Mouse (Mus musculus): ENCODE data around the gene Nadk. TPM values are rescaled to one million over a fixed set of nuclear protein-coding genes. Genes with fewer than 3 reads are reported as not detected.
A peak's percentile ranks its signal among the peaks of the same experiment; 100 is the strongest.

Nadk gene
- polyA plus RNA-seq, 1 experiment from 2014 or later, result 94.6 TPM

DNA sequence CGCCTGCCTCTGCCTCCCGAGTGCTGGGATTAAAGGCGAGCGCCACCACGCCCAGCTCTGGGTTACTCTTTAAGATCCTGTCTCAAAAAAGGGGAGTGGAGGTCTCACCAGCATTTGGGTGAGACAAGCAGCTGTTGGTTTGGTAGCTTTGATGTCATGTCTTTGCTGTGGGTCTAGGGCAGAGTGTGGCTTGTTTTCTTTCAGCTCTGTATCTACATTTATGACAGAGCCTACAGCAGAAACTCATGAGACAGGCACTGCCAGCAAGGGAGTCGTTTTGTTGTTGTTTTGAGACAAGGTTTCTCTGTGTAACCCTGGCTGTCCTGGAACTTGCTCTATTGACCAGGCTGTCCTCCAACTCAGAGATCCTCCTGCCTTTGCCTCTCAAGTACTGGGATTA is 41.6 kb downstream of the Nadk start:
- no peak overlapping the region for H3K4me3 ChIP-seq (ENCODE audit: low read depth, low read length)
- H3K4me2 ChIP-seq (replicated peaks; ENCODE audit: low read depth, low read length), result no peak overlapping the region
- no peak overlapping the region for H3K9ac ChIP-seq (ENCODE audit: low read depth, low read length)
- H3K4me1 ChIP-seq (replicated peaks; ENCODE audit: control insufficient read depth, insufficient read depth, low read length), result 0 out of 2 replicates have a peak, but pooled peaks cover 3% of the 10 kb centered on the region
- ATAC-seq (ENCODE audit: low FRiP score) (no peak), DNase-seq (ENCODE audit: low spot score) (no peak)
- 93% methylated on average over 6 of the region's 6 CpGs for WGBS
- no peaks in the 10 kb centered on the region for H3K36me3 ChIP-seq (ENCODE audit: control insufficient read depth, insufficient read depth, low read length)
- no peak overlapping the region for H3K27ac ChIP-seq (ENCODE audit: low read depth, low read length)
- no peaks in the 10 kb centered on the region for H3K27me3 ChIP-seq (ENCODE audit: control insufficient read depth, insufficient read depth, low read length)
- H3K9me3 ChIP-seq (ENCODE audit: control insufficient read depth, low read length), result no peaks in the 10 kb centered on the region

DNA sequence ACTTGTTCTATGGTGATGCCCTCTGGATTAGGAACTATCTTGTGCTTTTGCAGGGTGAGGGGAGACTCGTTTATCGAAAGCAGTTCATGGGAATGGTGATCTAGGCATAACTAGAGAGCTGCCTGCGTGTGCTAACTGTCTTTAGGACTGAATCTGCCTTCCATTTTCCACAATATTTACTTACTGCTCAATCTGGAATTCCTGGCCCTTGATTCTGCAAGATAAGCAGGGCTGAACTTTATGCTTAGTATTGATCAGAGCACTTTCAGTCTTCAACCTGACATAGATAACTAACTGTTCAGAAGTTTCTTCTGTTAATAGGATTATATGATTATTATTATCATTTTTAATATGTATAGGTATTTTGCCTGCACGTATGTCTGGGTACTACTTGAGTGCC is 43.0 kb downstream of the Nadk start:
- H3K27ac ChIP-seq (ENCODE audit: low read depth, low read length), result no peak overlapping the region
- ATAC-seq (ENCODE audit: low FRiP score), result no peak
- 0 out of 2 replicates have a peak, but pooled peaks cover 3% of the 10 kb centered on the region for H3K4me1 ChIP-seq (replicated peaks; ENCODE audit: control insufficient read depth, insufficient read depth, low read length)
- H3K9me3 ChIP-seq (ENCODE audit: control insufficient read depth, low read length), result no peaks in the 10 kb centered on the region
- peaks cover 4% of the 10 kb centered on the region; the same call in 1 of the 2 replicates for H3K36me3 ChIP-seq (ENCODE audit: control insufficient read depth, insufficient read depth, low read length)
- no peak for DNase-seq (ENCODE audit: low spot score)
- H3K4me3 ChIP-seq (ENCODE audit: low read depth, low read length), result no peak overlapping the region
- H3K4me2 ChIP-seq (replicated peaks; ENCODE audit: low read depth, low read length), result no peak overlapping the region
- no peaks in the 10 kb centered on the region for H3K27me3 ChIP-seq (ENCODE audit: control insufficient read depth, insufficient read depth, low read length)
- WGBS, result 88% methylated on average over 4 of the region's 4 CpGs
- H3K9ac ChIP-seq (ENCODE audit: low read depth, low read length), result no peak overlapping the region

DNA sequence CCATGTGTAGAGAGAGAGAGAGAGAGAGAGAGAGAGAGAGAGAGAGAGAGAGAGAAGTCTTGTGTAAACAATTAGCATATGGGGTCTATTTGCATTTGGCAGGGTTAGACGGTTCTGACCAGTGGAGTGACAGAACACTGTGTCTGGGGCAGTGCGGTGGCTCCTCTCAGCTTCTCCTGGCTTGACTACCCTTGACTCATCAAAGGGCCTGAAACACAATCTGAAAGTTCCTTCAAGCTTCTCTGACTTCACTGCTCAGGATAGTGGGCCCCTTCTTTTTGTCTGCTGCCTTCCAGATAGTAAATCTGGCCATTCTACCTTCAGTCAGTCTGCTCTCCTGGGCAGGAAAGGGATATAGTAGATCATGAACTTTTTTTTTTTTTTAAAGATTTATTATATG is 44.6 kb downstream of the Nadk start:
- H3K27me3 ChIP-seq (ENCODE audit: control insufficient read depth, insufficient read depth, low read length), result no peaks in the 10 kb centered on the region
- no peak overlapping the region for H3K9ac ChIP-seq (ENCODE audit: low read depth, low read length)
- peaks cover 6% of the 10 kb centered on the region; the same call in 1 of the 2 replicates for H3K36me3 ChIP-seq (ENCODE audit: control insufficient read depth, insufficient read depth, low read length)
- H3K4me1 ChIP-seq (replicated peaks; ENCODE audit: control insufficient read depth, insufficient read depth, low read length), result 0 out of 2 replicates have a peak, but pooled peaks cover 3% of the 10 kb centered on the region
- H3K4me2 ChIP-seq (replicated peaks; ENCODE audit: low read depth, low read length), result no peak overlapping the region
- H3K9me3 ChIP-seq (ENCODE audit: control insufficient read depth, low read length), result no peaks in the 10 kb centered on the region
- WGBS, result 75% methylated on average over 2 of the region's 2 CpGs
- H3K27ac ChIP-seq (ENCODE audit: low read depth, low read length), result no peak overlapping the region
- no peak for DNase-seq (ENCODE audit: low spot score)
- ATAC-seq (ENCODE audit: low FRiP score), result no peak
- no peak overlapping the region for H3K4me3 ChIP-seq (ENCODE audit: low read depth, low read length)

DNA sequence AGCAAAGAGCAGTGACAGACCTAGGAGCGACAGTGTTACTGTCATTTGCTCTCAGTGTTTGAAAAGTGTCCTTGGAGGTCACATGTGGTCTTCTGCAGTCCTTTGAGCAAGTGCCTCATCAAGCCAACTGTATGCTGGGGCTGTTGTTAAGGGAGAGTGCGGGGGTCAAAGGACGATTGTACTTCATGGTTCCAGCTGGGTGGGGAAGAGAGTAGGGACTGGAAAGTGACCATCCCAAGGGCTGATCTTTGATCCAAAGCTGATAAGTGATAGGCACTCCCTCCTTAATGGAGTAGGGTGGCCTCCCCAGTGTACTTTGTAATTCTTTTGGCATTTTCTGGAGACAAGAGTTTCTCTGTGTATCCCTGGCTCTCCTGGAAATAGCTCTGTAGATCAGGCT is 49.7 kb downstream of the Nadk start:
- peaks cover 8% of the 10 kb centered on the region; the same call in 1 of the 2 replicates for H3K36me3 ChIP-seq (ENCODE audit: control insufficient read depth, insufficient read depth, low read length)
- WGBS, result 93% methylated on average over 3 of the region's 3 CpGs
- no peak for ATAC-seq (ENCODE audit: low FRiP score)

DNA sequence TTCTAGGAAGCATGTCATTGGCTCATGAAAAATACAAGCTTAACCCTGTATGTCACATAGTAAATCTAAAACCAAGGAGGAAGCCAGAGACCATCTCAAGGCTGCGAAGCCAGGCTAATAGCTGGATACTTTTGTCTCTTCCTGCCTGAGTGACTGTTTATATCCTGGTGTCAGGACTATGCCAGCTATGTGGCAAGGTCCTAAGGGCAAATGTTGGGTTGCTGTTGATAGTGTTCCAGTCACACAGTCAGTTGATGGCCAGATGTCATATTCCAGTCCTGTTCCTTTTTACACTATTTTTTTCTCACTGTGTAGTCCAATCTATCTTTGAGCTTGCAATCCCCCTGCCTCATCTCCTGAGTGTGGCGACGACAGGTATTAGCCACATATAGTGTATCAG is 51.1 kb downstream of the Nadk start:
- no peak for ATAC-seq (ENCODE audit: low FRiP score)

More for the DNA sequence above, 49.7 kb downstream of the Nadk start:
- no peaks in the 10 kb centered on the region for H3K27me3 ChIP-seq (ENCODE audit: control insufficient read depth, insufficient read depth, low read length)
- no peak for DNase-seq (ENCODE audit: low spot score)
- no peaks in the 10 kb centered on the region for H3K4me1 ChIP-seq (replicated peaks; ENCODE audit: control insufficient read depth, insufficient read depth, low read length)
- H3K9me3 ChIP-seq (ENCODE audit: control insufficient read depth, low read length), result no peaks in the 10 kb centered on the region
- no peak overlapping the region for H3K9ac ChIP-seq (ENCODE audit: low read depth, low read length)
- H3K4me2 ChIP-seq (replicated peaks; ENCODE audit: low read depth, low read length), result no peak overlapping the region
- H3K4me3 ChIP-seq (ENCODE audit: low read depth, low read length), result no peak overlapping the region
- H3K27ac ChIP-seq (ENCODE audit: low read depth, low read length), result no peak overlapping the region

DNA sequence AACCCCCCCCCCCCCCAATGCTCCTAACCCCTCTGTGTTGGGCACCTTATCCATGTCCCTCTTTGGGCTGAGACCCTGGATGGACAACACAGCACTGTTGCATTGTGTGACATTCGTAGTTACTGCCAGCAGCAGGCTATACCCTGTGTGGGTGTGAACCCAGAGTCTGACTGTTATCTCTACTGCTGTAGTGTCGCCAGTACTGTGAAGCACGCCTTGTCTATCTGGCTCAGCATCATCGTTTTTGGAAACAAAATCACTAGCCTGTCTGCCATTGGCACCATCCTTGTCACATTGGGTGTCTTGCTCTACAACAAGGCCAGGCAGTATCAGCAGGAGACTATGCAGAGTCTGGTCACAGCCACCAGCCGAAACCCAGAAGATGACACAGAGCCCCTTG is 56.1 kb downstream of the Nadk start:
- Histone ChIP-seq H3K9ac (ENCODE audit: low read depth, low read length) (no peak overlapping the region), H3K4me1 (replicated peaks; ENCODE audit: control insufficient read depth, insufficient read depth, low read length) (no peaks in the 10 kb centered on the region), H3K36me3 (ENCODE audit: control insufficient read depth, insufficient read depth, low read length) (peaks cover 14% of the 10 kb centered on the region; the same call in 1 of the 2 replicates)

More for the DNA sequence above, 51.1 kb downstream of the Nadk start:
- 94% methylated on average over 3 of the region's 3 CpGs for WGBS
- H3K9me3 ChIP-seq (ENCODE audit: control insufficient read depth, low read length), result no peaks in the 10 kb centered on the region
- H3K9ac ChIP-seq (ENCODE audit: low read depth, low read length), result no peak overlapping the region
- no peaks in the 10 kb centered on the region for H3K27me3 ChIP-seq (ENCODE audit: control insufficient read depth, insufficient read depth, low read length)
- H3K4me2 ChIP-seq (replicated peaks; ENCODE audit: low read depth, low read length), result no peak overlapping the region
- no peak overlapping the region for H3K4me3 ChIP-seq (ENCODE audit: low read depth, low read length)
- no peak for DNase-seq (ENCODE audit: low spot score)
- peaks cover 15% of the 10 kb centered on the region; the same call in 1 of the 2 replicates for H3K36me3 ChIP-seq (ENCODE audit: control insufficient read depth, insufficient read depth, low read length)
- H3K4me1 ChIP-seq (replicated peaks; ENCODE audit: control insufficient read depth, insufficient read depth, low read length), result no peaks in the 10 kb centered on the region
- H3K27ac ChIP-seq (ENCODE audit: low read depth, low read length), result no peak overlapping the region

DNA sequence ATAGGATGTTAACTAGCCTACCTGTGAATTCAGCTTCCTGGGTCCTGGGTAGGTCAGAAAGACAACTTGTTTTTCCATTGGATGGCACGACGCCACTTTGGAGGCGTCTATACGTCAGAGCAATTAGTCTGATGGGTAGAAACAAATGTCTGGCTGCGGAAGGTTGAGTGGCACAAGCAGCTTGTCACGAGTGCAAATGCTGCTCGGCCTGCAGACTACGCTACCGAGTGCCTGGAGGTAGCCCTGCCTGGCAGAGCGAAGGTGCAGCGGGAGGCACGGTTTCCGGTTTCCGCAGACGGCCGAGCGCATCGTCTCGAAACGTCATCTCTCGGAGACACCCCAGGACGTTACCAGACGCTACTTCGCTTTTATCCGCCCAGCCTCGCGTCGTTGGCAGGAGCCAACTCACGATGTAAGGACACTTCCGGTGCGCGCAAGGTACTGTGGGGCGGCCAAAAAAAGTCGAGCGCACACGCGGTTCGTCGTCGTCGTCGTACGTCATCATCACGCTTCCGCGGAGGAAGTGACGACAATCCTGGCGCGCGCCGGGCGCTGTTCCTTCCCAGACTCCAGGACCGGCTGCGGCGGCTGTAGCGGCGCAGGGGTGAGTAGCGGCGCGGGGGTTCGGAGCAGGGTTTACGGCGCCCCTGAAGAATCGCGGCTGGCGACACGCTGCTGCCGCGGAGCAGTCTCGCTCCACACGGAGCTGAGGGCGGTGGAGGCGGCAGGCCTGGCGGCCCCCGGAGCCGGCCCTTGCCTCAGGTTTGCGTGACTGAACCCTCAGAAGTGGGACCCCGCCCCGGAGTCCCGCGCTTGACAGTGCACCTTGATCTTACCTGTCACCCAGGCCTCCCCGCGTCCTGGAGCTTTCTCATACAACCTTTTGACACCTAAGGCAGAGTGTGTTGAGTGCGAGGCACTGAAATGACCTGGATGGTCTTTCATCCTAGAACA is 62.4 kb downstream of the Nadk start, which contains the start of gene Cdk11b:
Gene Cdk11b, plus strand, starts transcription at position 517 of the 954 bp plus-strand sequence.
- Histone ChIP-seq H3K27me3 (ENCODE audit: control insufficient read depth, insufficient read depth, low read length) (no peaks in the 10 kb centered on the region), H3K36me3 (ENCODE audit: control insufficient read depth, insufficient read depth, low read length) (no peaks in the 10 kb centered on the region), H3K9ac (ENCODE audit: low read depth, low read length) (peak within 1 kb of the TSS; percentile 88), H3K4me2 (replicated peaks; ENCODE audit: low read depth, low read length) (peak within 1 kb of the TSS; percentile 75), H3K4me1 (replicated peaks; ENCODE audit: control insufficient read depth, insufficient read depth, low read length) (no peaks in the 10 kb centered on the region), H3K4me3 (ENCODE audit: low read depth, low read length) (peak within 1 kb of the TSS; percentile 96), H3K27ac (ENCODE audit: low read depth, low read length) (peak within 1 kb of the TSS; percentile 78), H3K9me3 (ENCODE audit: control insufficient read depth, low read length) (no peaks in the 10 kb centered on the region)
- peak; percentile 98 for DNase-seq (ENCODE audit: low spot score)
- peak; percentile 100 for ATAC-seq (ENCODE audit: low FRiP score)
- WGBS, result under 1% methylated on average over 80 of the region's 84 CpGs

More for the DNA sequence above, 56.1 kb downstream of the Nadk start:
- 92% methylated on average over 5 of the region's 5 CpGs for WGBS
- Histone ChIP-seq H3K4me2 (replicated peaks; ENCODE audit: low read depth, low read length) (no peak overlapping the region), H3K4me3 (ENCODE audit: low read depth, low read length) (no peak overlapping the region), H3K27me3 (ENCODE audit: control insufficient read depth, insufficient read depth, low read length) (no peaks in the 10 kb centered on the region), H3K9me3 (ENCODE audit: control insufficient read depth, low read length) (no peaks in the 10 kb centered on the region), H3K27ac (ENCODE audit: low read depth, low read length) (no peak overlapping the region)
- ATAC-seq (ENCODE audit: low FRiP score), result no peak
- no peak for DNase-seq (ENCODE audit: low spot score)

DNA sequence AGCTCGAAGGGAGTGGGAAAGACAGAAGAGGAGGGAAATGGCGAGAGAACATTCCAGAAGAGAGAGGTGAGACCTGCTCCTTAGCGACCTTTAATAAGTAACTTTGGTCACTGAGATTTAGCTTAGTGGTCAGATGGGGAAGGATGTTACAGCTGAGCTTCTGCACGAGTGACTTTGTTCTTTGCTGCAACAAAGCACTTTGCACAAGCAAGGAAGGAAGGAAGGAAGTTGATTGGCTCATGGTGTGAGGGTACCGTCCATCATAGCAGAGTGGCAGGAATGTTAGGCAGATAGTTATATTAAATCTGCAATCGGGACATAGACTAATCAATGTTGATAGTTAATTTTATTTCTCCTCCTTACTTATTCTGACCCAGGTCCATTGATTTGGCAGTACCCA is 68.1 kb downstream of the Nadk start:
- no peak for ATAC-seq (ENCODE audit: low FRiP score)
- Histone ChIP-seq H3K27me3 (ENCODE audit: control insufficient read depth, insufficient read depth, low read length) (no peaks in the 10 kb centered on the region), H3K4me1 (replicated peaks; ENCODE audit: control insufficient read depth, insufficient read depth, low read length) (no peaks in the 10 kb centered on the region), H3K9me3 (ENCODE audit: control insufficient read depth, low read length) (no peaks in the 10 kb centered on the region), H3K4me2 (replicated peaks; ENCODE audit: low read depth, low read length) (no peak overlapping the region), H3K9ac (ENCODE audit: low read depth, low read length) (no peak overlapping the region), H3K27ac (ENCODE audit: low read depth, low read length) (no peak overlapping the region), H3K4me3 (ENCODE audit: low read depth, low read length) (no peak overlapping the region), H3K36me3 (ENCODE audit: control insufficient read depth, insufficient read depth, low read length) (peaks cover 19% of the 10 kb centered on the region)
- DNase-seq (ENCODE audit: low spot score), result no peak
- 88% methylated on average over 6 of the region's 6 CpGs for WGBS
